Mouse (Mus musculus) small intestine, adult 2 months (tissue): ENCODE measurements around the gene Ttc34.

Experiments
- CTCF ChIP-seq: fragments of 200-500 bp; IDR thresholded peaks from 2 replicates; pipeline ENCODE4 v1.5.1; 2012; ENCODE audit warnings: low read depth, mild to moderate bottlenecking, control low read depth, inconsistent platforms, low read length, moderate library complexity, mixed read lengths; ENCODE audit not compliant: insufficient replicate concordance, insufficient read length; ENCODE audit errors: extremely low read depth
- POLR2A ChIP-seq: fragments of 200-500 bp; IDR thresholded peaks from 2 replicates; pipeline ENCODE4 v1.6.1; 2012; ENCODE audit warnings: low read depth, mild to moderate bottlenecking, control low read depth, inconsistent platforms, low read length, moderate library complexity

GRCm38 (mm10) chr4:154797834-154798233, 39.4 kb upstream of the Ttc34 start:
- no peak for TF ChIP-seq POLR2A
- peak; percentile 87; the same call in 1 of the 2 replicates for TF ChIP-seq CTCF
